Mouse (Mus musculus) intestine, embryonic 14.5 days (tissue): Measurements from ENCODE around the gene Raet1d. TPM values are rescaled to one million over a fixed set of nuclear protein-coding genes. Genes with fewer than 3 reads are reported as not detected.
A peak's percentile ranks its signal among the peaks of the same experiment; 100 is the strongest.
"Not testable (repeated sequence)": the region's sequence is repeated elsewhere in the genome, so short reads cannot be mapped to it uniquely, and the experiment has no call there.

Source experiments
- ATAC-seq: fragments of 200-750 bp; cut with Nextera tagmentation; replicated peaks from 2 replicates; pipeline ENCODE4 v1.8.0; 2017; ENCODE audit warnings: low read depth, moderate number of reproducible peaks, moderate TSS enrichment, moderate library complexity; ENCODE audit not compliant: low FRiP score, low TSS enrichment
- DNase-seq: peaks from one replicate; pipeline ENCODE4 v3.0.0-alpha.2; 2018; ENCODE audit warnings: low spot score
- H3K27ac ChIP-seq: fragments of 300-500 bp; sonication (generic); 2 replicates; pipeline ENCODE4 v1.5.1; 2014; ENCODE audit warnings: low read depth, mild to moderate bottlenecking, control low read depth
- H3K27me3 ChIP-seq: fragments of 300-500 bp; sonication (generic); replicated peaks from 2 replicates; pipeline ENCODE4 v1.6.1; 2014; ENCODE audit warnings: low read length, control low read depth; ENCODE audit not compliant: control insufficient read depth, insufficient read depth
- H3K36me3 ChIP-seq: fragments of 300-500 bp; sonication (generic); 2 replicates; pipeline ENCODE4 v1.6.1; 2014; ENCODE audit warnings: low read length, control low read depth; ENCODE audit not compliant: control insufficient read depth, insufficient read depth
- H3K4me1 ChIP-seq: fragments of 300-500 bp; sonication (generic); replicated peaks from 2 replicates; pipeline ENCODE4 v1.6.1; 2014; ENCODE audit warnings: low read length, control low read depth, mixed read lengths; ENCODE audit not compliant: control insufficient read depth, insufficient read depth
- H3K4me2 ChIP-seq: fragments of 300-500 bp; sonication (generic); 2 replicates; pipeline ENCODE4 v1.6.1; 2014; ENCODE audit warnings: low read length
- H3K4me3 ChIP-seq: fragments of 300-500 bp; sonication (generic); 2 replicates; pipeline ENCODE4 v1.5.1; 2014; ENCODE audit warnings: low read depth, low read length, control low read depth, mixed read lengths
- H3K9ac ChIP-seq: fragments of 300-500 bp; sonication (generic); 2 replicates; pipeline ENCODE4 v1.6.1; 2014; ENCODE audit warnings: mild to moderate bottlenecking, low read length
- H3K9me3 ChIP-seq: fragments of 300-500 bp; sonication (generic); 2 replicates; pipeline ENCODE4 v1.6.1; 2016; ENCODE audit warnings: low read length, control low read depth; ENCODE audit not compliant: control insufficient read depth
- WGBS: fragments of 180-500 bp; shearing (Covaris S2); extraction: QIAGEN DNeasy Blood & Tissue Kit; methylation state at CpG from one replicate; pipeline ENCODE4 v1.1.7; 2014; 5-methylcytosine and 5-hydroxymethylcytosine counted together
- polyA plus RNA-seq: library from polyadenylated mRNA; unstranded; fragments of >200 nt; fragmentation: Nextera tagmentation; extraction: Ambion mirVana; gene quantifications from 2 replicates; pipeline ENCODE4 v1.2.1, GENCODE M21; 2014

Gene Raet1d
- polyA plus RNA-seq, 1 experiment from 2014 or later: 8.8 TPM

GRCm38 (mm10) chr10:22362466-22362865 is 2.1 kb downstream of the Raet1d start:
- DNase-seq, H3K9ac ChIP-seq, ATAC-seq, H3K27me3 ChIP-seq, H3K9me3 ChIP-seq, H3K36me3 ChIP-seq, H3K4me2 ChIP-seq, H3K4me1 ChIP-seq, H3K27ac ChIP-seq, H3K4me3 ChIP-seq: not testable (repeated sequence)
- 60% methylated on average over 1 of the region's 2 CpGs for WGBS

DNA sequence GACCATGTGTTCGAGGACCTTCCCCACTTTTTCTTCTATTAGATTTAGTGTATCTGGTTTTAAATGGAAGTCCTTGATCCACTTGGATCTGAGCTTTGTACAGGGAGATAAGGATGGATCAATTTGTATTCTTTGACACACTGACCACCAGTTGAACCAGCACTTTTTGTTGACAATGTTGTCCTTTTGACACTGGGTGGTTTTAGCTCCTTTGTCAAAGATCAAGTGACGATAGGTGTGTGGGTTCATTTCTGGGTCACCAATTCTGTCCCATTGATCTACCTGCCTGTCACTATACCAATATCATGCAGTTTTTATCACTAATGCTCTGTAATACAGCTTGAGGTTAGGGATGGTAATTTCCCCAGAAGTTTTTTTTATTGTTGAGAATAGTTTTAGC is 4.6 kb downstream of the Raet1d start:
- H3K36me3 ChIP-seq, H3K4me2 ChIP-seq, H3K9ac ChIP-seq, H3K4me3 ChIP-seq, H3K27ac ChIP-seq, DNase-seq, H3K27me3 ChIP-seq, ATAC-seq, H3K4me1 ChIP-seq, H3K9me3 ChIP-seq: not testable (repeated sequence)
- 72% methylated on average over 2 of the region's 2 CpGs for WGBS

GRCm38 (mm10) chr10:22381226-22381625 is 20.9 kb downstream of the Raet1d start:
- not testable (repeated sequence) for H3K9ac ChIP-seq, H3K4me2 ChIP-seq, H3K4me3 ChIP-seq, H3K4me1 ChIP-seq, H3K36me3 ChIP-seq, H3K27ac ChIP-seq, H3K9me3 ChIP-seq, H3K27me3 ChIP-seq, DNase-seq, ATAC-seq
- 4% methylated on average over 5 of the region's 10 CpGs for WGBS

- ATAC-seq, H3K9ac ChIP-seq, H3K27ac ChIP-seq, H3K36me3 ChIP-seq, H3K27me3 ChIP-seq, H3K9me3 ChIP-seq, H3K4me3 ChIP-seq, DNase-seq, H3K4me1 ChIP-seq, H3K4me2 ChIP-seq: not testable (repeated sequence)
- WGBS: 87% methylated on average over 7 of the region's 7 CpGs
These were observed 29.8 kb downstream of the Raet1d start for GRCm38 (mm10) chr10:22390146-22390545.

DNA sequence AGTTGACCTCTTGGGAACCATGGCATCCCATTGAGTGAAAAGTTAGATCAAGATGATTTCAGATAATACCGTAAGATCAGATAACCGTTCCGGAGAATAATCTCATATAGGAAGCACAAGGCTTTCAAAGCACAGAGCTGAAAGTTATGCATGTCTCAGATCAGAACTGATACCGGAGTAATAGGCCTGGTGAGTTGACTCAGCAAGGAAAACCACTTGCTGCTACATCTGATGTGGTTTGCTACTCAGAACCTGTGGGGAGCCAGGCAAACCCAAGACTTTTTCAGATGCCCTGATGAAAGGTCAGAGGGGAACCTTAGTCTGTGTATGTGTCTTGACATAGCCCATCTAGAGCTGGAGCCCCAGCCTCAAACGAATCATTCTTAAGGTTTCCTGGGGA is 31.3 kb downstream of the Raet1d start:
- 75% methylated on average over 2 of the region's 5 CpGs for WGBS
- H3K27me3 ChIP-seq, ATAC-seq, DNase-seq, H3K9me3 ChIP-seq, H3K4me2 ChIP-seq, H3K4me1 ChIP-seq, H3K9ac ChIP-seq, H3K27ac ChIP-seq, H3K36me3 ChIP-seq, H3K4me3 ChIP-seq: not testable (repeated sequence)

DNA sequence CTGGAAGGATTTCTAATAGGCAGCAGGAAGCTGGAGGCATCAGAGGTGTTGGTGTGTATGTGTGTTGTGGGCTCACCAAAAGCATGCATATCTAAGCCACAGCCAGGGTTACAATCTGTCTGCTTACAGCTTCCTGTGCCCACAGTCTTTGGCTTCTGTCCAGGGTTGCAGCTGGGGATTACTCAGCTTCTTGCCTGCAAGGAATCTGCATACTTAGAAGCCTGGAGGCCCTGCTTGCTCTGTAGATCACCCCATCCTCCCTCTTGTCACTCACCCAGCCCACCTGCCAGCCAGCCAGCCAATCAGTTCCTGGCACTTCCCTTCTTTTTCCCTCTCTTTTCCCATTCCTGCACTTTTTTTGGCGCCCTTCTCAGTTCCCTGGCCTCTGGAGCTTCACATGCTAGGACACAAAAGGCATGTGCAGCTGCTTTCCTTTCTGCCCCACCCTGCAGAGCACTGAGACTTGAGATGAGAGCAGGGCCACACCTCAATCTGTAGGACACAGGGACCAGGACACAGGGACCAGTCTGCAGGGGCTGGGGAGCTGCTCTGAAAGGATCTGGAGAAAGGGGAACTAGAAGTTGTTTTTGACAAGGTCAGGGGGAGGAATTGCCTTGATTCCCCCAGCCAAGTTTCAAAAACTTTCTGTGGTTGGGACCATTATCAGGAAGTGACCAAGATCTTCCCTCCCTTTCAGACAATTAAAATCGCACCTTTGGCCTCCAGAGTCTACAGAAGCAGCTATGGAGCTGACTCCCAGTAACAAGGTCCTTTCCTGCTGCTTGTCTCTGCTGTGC is 32.9 kb downstream of the Raet1d start:
- not testable (repeated sequence) for H3K4me1 ChIP-seq, H3K4me3 ChIP-seq, H3K9me3 ChIP-seq, H3K27ac ChIP-seq, H3K4me2 ChIP-seq, H3K9ac ChIP-seq, DNase-seq, H3K27me3 ChIP-seq, H3K36me3 ChIP-seq, ATAC-seq
- no CpG with 5 or more reads among the region's 2 CpGs for WGBS

DNA sequence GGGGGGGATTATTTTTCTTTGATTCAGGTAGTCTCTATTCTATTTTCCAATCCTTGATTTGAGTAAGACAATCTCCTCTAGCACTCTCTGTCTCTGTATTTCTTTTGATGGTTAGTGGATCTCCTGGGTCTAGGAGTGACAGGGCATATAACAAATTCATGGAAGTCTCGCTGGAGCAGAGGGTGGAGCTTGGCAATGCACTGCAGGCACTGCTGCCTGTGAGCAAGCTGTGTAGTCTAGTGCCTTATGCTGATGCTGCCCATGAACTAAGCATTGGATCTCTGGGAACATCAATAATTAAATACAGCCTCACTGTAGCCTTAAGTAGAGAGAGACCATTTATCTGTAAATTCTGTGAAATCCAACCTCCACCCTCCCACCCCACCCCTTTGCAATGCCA is 36.3 kb downstream of the Raet1d start:
- not testable (repeated sequence) for H3K27ac ChIP-seq, ATAC-seq
- WGBS: 38% methylated on average over 1 of the region's 1 CpGs

GRCm38 (mm10) chr10:22402225-22402917 is 42.0 kb downstream of the Raet1d start:
- DNase-seq: peak; percentile 70
- peak; percentile 79 for ATAC-seq
- not testable (repeated sequence) for H3K36me3 ChIP-seq, H3K9me3 ChIP-seq, H3K27ac ChIP-seq, H3K27me3 ChIP-seq, H3K4me1 ChIP-seq, H3K4me2 ChIP-seq, H3K9ac ChIP-seq, H3K4me3 ChIP-seq
- 4% methylated on average over 9 of the region's 11 CpGs for WGBS

More for the DNA sequence above, 36.3 kb downstream of the Raet1d start:
- not testable (repeated sequence) for H3K4me2 ChIP-seq, H3K9ac ChIP-seq, H3K27me3 ChIP-seq, H3K4me1 ChIP-seq, H3K4me3 ChIP-seq, H3K36me3 ChIP-seq, H3K9me3 ChIP-seq, DNase-seq
